Mouse (Mus musculus): ENCODE data around the gene Polr3gl.

- TF ChIP-seq GATA1 (IDR thresholded peaks at IDR 0.05; ENCODE audit: borderline replicate concordance, low read length) (no peak), FLI1 (IDR thresholded peaks at IDR 0.05; ENCODE audit: low read length) (no peak)
Observed at GRCm38 (mm10) chr3:96559911-96560850, 33.8 kb downstream of the Polr3gl start.

Measured in megakaryocyte, embryonic 14.5 days (primary cell).